Mouse (Mus musculus): ENCODE measurements at regions not wholly inside any gene's neighbourhood (a gene's known extent, or its start where the extent isn't known, plus 50 kb on each side); places are given as distances from the start of the nearest gene placed in this dataset.

DNA sequence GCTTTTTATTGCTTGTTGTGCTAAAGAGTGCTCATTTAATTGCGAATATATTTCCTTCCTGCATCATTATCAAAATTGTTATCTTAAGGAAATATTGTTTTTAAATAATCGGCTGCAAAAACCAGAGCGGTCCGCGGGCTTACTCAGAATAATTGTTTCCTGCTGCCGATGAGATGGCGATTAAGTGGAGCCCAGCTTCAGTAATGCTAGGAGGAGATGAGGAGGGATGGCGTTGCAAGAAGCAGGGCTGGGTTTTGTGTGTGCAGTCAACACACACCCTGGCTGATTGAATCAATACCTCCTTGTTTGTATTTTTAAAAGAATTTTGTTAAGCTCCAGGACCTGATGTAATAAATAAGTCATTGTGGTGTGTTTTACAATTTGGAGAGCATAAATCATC is 331.2 kb downstream of the Setd4 start:
- no peaks in the 10 kb centered on the region for H3K9me3 ChIP-seq (ENCODE audit: low read length)
- no peaks in the 10 kb centered on the region for H3K36me3 ChIP-seq (ENCODE audit: insufficient read depth, low read length)
- no peaks in the 10 kb centered on the region for H3K27me3 ChIP-seq (ENCODE audit: insufficient read depth, low read length)
- no peak for TF ChIP-seq NANOG (IDR thresholded peaks at IDR 0.05; ENCODE audit: borderline replicate concordance, low read length)
- no peak for TF ChIP-seq POU5F1 (IDR thresholded peaks at IDR 0.05; ENCODE audit: borderline replicate concordance, low read length)
- no peak for TF ChIP-seq CTCF (conservative IDR thresholded peaks at IDR 0.05; ENCODE audit: low read length)
- H3K4me1 ChIP-seq (replicated peaks; ENCODE audit: low read depth, low read length) = no peaks in the 10 kb centered on the region
- H3K4me3 ChIP-seq (replicated peaks; ENCODE audit: low read length) = no peak overlapping the region

- no peak for TF ChIP-seq NANOG (IDR thresholded peaks at IDR 0.05; ENCODE audit: borderline replicate concordance, low read length)
- TF ChIP-seq CTCF (conservative IDR thresholded peaks at IDR 0.05; ENCODE audit: low read length) = no peak
- no peak for TF ChIP-seq POU5F1 (IDR thresholded peaks at IDR 0.05; ENCODE audit: borderline replicate concordance, low read length)
- Histone ChIP-seq H3K27me3 (ENCODE audit: insufficient read depth, low read length) (no peaks in the 10 kb centered on the region), H3K9me3 (ENCODE audit: low read length) (no peaks in the 10 kb centered on the region), H3K36me3 (ENCODE audit: insufficient read depth, low read length) (no peaks in the 10 kb centered on the region), H3K4me1 (replicated peaks; ENCODE audit: low read depth, low read length) (no peaks in the 10 kb centered on the region), H3K4me3 (replicated peaks; ENCODE audit: low read length) (no peak overlapping the region)
Observed at GRCm38 (mm10) chr16:93272146-93272545, 331.7 kb downstream of the Setd4 start.

DNA sequence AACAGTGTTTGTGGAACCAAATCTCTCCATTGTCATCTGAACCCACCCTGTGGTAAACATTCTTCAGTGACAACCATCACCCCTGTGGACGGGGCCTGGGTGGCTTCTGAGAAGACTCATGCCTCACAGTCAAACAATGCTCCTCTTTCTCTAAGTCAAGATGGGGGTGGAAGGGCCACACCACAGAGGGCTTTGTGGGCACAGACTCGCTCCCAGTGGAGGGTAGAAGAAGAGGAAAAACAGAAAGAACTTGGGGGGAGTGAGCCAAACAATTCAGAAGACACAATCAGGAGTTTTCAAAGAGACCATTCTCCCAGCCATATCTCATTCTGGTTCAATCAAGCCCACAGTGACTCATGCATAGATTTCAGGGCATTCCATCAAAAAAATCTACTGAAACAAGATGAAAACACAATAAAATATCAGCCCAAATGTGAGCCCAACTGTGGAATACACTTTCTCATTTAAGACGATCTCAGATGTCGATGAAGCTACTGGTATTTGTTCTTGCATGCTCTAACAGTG is 339.7 kb downstream of the Setd4 start:
- H3K27me3 ChIP-seq (ENCODE audit: insufficient read depth, low read length) = no peaks in the 10 kb centered on the region
- H3K4me1 ChIP-seq (replicated peaks; ENCODE audit: low read depth, low read length) = no peaks in the 10 kb centered on the region
- H3K4me3 ChIP-seq (replicated peaks; ENCODE audit: low read length) = no peak overlapping the region
- H3K9me3 ChIP-seq (ENCODE audit: low read length) = no peaks in the 10 kb centered on the region
- no peak for TF ChIP-seq NANOG (IDR thresholded peaks at IDR 0.05; ENCODE audit: borderline replicate concordance, low read length)
- TF ChIP-seq POU5F1 (IDR thresholded peaks at IDR 0.05; ENCODE audit: borderline replicate concordance, low read length) = no peak
- no peak for TF ChIP-seq CTCF (conservative IDR thresholded peaks at IDR 0.05; ENCODE audit: low read length)
- no peaks in the 10 kb centered on the region for H3K36me3 ChIP-seq (ENCODE audit: insufficient read depth, low read length)

DNA sequence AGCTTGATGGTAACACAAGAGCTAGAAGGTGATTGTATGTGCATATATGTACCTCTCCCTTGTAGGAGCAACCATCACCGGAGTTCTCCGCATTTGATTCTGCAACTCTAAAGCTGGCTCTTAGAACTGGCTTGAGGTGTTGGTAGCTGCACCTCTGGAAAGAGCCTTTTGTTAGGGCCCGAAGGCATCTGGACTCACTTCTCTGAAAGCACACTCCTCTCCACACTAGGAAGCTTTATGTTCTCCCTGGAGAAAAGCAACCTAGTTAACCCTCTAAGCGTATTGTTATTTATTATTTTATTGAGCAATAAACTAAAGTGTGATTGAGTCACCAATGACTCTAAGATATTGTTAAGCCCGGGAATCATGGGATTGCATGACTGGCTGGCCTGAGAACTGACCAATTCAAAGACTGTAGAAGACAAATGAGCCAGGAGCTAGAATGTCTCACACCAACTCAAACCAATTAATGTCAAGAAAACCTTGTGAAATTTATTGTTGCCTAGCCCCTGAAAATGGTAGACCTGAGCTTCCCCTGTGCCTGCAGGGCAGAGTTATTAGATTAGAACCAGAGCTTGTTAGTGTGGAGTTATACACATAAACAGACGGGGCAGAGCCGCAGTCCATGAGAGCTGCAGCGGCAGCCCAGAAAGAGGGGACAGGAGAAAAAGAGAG is 340.6 kb downstream of the Setd4 start:
- Histone ChIP-seq H3K4me1 (replicated peaks; ENCODE audit: low read depth, low read length) (no peaks in the 10 kb centered on the region), H3K9me3 (ENCODE audit: low read length) (no peaks in the 10 kb centered on the region), H3K36me3 (ENCODE audit: insufficient read depth, low read length) (no peaks in the 10 kb centered on the region), H3K4me3 (replicated peaks; ENCODE audit: low read length) (no peak overlapping the region), H3K27me3 (ENCODE audit: insufficient read depth, low read length) (no peaks in the 10 kb centered on the region)
- TF ChIP-seq CTCF (conservative IDR thresholded peaks at IDR 0.05; ENCODE audit: low read length) = no peak
- TF ChIP-seq NANOG (IDR thresholded peaks at IDR 0.05; ENCODE audit: borderline replicate concordance, low read length) = no peak
- no peak for TF ChIP-seq POU5F1 (IDR thresholded peaks at IDR 0.05; ENCODE audit: borderline replicate concordance, low read length)

- Histone ChIP-seq H3K9me3 (ENCODE audit: low read length) (peaks cover 25% of the 10 kb centered on the region), H3K36me3 (ENCODE audit: insufficient read depth, low read length) (no peaks in the 10 kb centered on the region), H3K4me3 (replicated peaks; ENCODE audit: low read length) (no peak overlapping the region), H3K27me3 (ENCODE audit: insufficient read depth, low read length) (no peaks in the 10 kb centered on the region), H3K4me1 (replicated peaks; ENCODE audit: low read depth, low read length) (no peaks in the 10 kb centered on the region)
- TF ChIP-seq POU5F1 (IDR thresholded peaks at IDR 0.05; ENCODE audit: borderline replicate concordance, low read length) (no peak), CTCF (conservative IDR thresholded peaks at IDR 0.05; ENCODE audit: low read length) (no peak), NANOG (IDR thresholded peaks at IDR 0.05; ENCODE audit: borderline replicate concordance, low read length) (no peak)
Observed at GRCm38 (mm10) chr16:93246825-93247224, 357.0 kb downstream of the Setd4 start.

DNA sequence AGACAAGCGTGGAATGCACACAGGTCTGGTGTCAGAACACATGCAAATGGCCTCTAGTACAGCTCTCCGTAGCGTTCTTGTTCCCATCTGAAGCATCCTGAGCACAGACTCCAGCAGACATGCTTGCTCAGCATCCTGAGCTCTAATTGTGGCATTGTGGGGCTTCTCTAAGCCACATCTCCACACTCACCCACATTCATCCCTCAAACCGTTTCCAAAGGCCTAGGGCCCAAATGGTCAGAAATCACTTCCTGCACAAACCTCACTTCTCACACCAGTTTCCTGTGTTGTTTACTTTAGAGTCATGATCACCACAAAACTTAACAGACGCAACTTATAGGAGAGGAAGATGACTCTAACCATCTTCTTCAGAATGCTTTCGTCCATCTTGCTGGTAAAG is 358.1 kb downstream of the Setd4 start:
- no peak for TF ChIP-seq POU5F1 (IDR thresholded peaks at IDR 0.05; ENCODE audit: borderline replicate concordance, low read length)
- no peak for TF ChIP-seq NANOG (IDR thresholded peaks at IDR 0.05; ENCODE audit: borderline replicate concordance, low read length)
- TF ChIP-seq CTCF (conservative IDR thresholded peaks at IDR 0.05; ENCODE audit: low read length) = no peak
- H3K4me1 ChIP-seq (replicated peaks; ENCODE audit: low read depth, low read length) = no peaks in the 10 kb centered on the region
- no peaks in the 10 kb centered on the region for H3K27me3 ChIP-seq (ENCODE audit: insufficient read depth, low read length)
- peaks cover 23% of the 10 kb centered on the region for H3K9me3 ChIP-seq (ENCODE audit: low read length)
- no peak overlapping the region for H3K4me3 ChIP-seq (replicated peaks; ENCODE audit: low read length)
- H3K36me3 ChIP-seq (ENCODE audit: insufficient read depth, low read length) = no peaks in the 10 kb centered on the region

GRCm38 (mm10) chr16:93238898-93239297 is 365.0 kb downstream of the Setd4 start:
- Histone ChIP-seq H3K27me3 (ENCODE audit: insufficient read depth, low read length) (no peaks in the 10 kb centered on the region), H3K4me3 (replicated peaks; ENCODE audit: low read length) (no peak overlapping the region), H3K4me1 (replicated peaks; ENCODE audit: low read depth, low read length) (no peaks in the 10 kb centered on the region), H3K9me3 (ENCODE audit: low read length) (peaks cover 23% of the 10 kb centered on the region), H3K36me3 (ENCODE audit: insufficient read depth, low read length) (no peaks in the 10 kb centered on the region)
- no peak for TF ChIP-seq NANOG (IDR thresholded peaks at IDR 0.05; ENCODE audit: borderline replicate concordance, low read length)
- TF ChIP-seq POU5F1 (IDR thresholded peaks at IDR 0.05; ENCODE audit: borderline replicate concordance, low read length) = no peak
- TF ChIP-seq CTCF (conservative IDR thresholded peaks at IDR 0.05; ENCODE audit: low read length) = no peak

GRCm38 (mm10) chr16:93238326-93238725 is 365.5 kb downstream of the Setd4 start:
- Histone ChIP-seq H3K9me3 (ENCODE audit: low read length) (peaks cover 24% of the 10 kb centered on the region), H3K4me3 (replicated peaks; ENCODE audit: low read length) (no peak overlapping the region), H3K4me1 (replicated peaks; ENCODE audit: low read depth, low read length) (no peaks in the 10 kb centered on the region), H3K36me3 (ENCODE audit: insufficient read depth, low read length) (no peaks in the 10 kb centered on the region), H3K27me3 (ENCODE audit: insufficient read depth, low read length) (no peaks in the 10 kb centered on the region)
- TF ChIP-seq NANOG (IDR thresholded peaks at IDR 0.05; ENCODE audit: borderline replicate concordance, low read length) (no peak), POU5F1 (IDR thresholded peaks at IDR 0.05; ENCODE audit: borderline replicate concordance, low read length) (no peak), CTCF (conservative IDR thresholded peaks at IDR 0.05; ENCODE audit: low read length) (no peak)

DNA sequence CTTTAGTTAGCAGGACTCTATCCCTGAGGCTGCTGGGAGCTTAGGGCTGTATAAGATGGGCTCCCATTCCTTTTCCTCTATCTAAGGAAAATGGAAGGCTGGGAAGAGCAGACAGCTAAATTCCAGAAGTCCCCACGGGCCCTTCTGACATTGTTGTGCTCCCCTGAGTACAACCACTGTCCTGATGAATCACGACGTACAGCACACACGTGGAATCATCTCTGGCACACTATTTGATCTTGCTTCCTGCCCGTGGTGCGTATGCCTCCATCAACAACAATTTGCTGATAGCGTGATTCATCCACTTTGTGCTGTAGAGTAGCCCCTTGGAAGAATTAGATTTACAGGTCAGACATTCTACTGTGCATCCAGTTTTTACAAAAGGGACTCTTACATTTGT is 378.2 kb downstream of the Setd4 start:
- Histone ChIP-seq H3K9me3 (ENCODE audit: low read length) (no peaks in the 10 kb centered on the region), H3K4me1 (replicated peaks; ENCODE audit: low read depth, low read length) (no peaks in the 10 kb centered on the region)

More for the DNA sequence above, 378.2 kb downstream of the Setd4 start:
- H3K27me3 ChIP-seq (ENCODE audit: insufficient read depth, low read length) = no peaks in the 10 kb centered on the region
- H3K4me3 ChIP-seq (replicated peaks; ENCODE audit: low read length) = no peak overlapping the region
- H3K36me3 ChIP-seq (ENCODE audit: insufficient read depth, low read length) = no peaks in the 10 kb centered on the region
- no peak for TF ChIP-seq POU5F1 (IDR thresholded peaks at IDR 0.05; ENCODE audit: borderline replicate concordance, low read length)
- no peak for TF ChIP-seq CTCF (conservative IDR thresholded peaks at IDR 0.05; ENCODE audit: low read length)
- TF ChIP-seq NANOG (IDR thresholded peaks at IDR 0.05; ENCODE audit: borderline replicate concordance, low read length) = no peak

Data from E14TG2a.4 (cell line).